Mouse (Mus musculus) brain, embryonic 18.5 days (tissue): ENCODE data around the gene Magi1.

Source experiments
- DNase-seq: peaks from one replicate; pipeline ENCODE4 v3.0.0-alpha.2; 2012; ENCODE audit warnings: low read depth, low spot score

Gene Magi1

DNA sequence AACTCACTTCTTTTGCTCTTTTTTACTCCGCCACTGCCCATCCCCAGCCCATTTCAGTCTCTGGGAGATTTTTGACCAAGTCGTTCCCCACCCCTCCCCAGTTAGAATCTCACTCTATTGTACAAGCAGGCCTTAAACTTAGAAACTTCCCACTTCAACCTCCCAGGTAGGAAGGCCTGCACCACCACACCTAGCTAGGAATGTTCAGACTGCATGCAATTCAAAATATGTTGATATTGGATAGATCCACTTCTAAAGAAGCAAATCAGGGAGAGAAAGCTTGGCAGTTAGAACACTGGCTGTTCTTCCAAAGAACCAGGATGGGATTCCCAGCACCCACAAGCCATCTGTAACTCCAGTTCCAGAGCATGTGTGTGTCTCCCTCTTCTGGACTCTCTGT is 81.8 kb downstream of the Magi1 start:
- DNase-seq, result no peak

DNA sequence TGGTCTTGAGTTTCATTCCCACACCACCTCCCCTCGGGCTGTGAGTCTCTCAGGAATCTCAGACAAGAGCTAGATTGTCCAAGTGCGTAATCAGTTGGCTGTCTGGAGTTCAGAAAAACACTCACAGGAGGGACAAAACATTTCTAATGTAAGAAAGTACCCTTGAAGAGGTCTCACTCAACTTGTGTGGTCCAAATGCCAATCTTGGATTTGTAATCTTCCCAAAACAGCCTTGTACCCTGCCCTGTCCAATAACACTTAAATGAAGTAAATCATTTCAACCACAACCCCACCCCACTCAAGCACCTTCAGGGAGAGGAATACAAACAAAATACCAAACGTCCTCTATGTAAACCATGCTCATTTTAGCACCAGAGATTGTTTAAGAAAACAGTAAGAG is 82.8 kb downstream of the Magi1 start:
- no peak for DNase-seq

DNA sequence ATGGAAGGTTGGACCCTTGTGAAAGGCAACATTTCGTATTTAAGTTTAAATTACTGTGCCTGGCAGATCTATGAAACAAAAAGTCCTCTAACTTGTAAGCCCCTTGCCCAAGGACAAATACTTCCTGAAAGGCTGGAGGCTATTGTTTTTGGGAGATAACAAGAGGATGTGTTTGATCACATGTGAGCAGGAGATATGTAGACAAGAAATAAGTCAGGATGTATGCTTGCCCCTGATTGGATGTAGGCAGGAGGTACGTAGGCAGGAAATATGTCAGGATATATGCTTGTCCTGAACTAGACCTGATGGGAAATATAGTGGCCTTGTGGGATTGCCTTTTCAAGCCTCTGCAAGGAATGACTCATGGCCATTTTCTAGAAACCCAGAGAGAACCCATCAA is 84.0 kb downstream of the Magi1 start:
- DNase-seq, result no peak

- DNase-seq, result no peak
These were observed 85.9 kb downstream of the Magi1 start for GRCm38 (mm10) chr6:94197831-94198230.

DNA sequence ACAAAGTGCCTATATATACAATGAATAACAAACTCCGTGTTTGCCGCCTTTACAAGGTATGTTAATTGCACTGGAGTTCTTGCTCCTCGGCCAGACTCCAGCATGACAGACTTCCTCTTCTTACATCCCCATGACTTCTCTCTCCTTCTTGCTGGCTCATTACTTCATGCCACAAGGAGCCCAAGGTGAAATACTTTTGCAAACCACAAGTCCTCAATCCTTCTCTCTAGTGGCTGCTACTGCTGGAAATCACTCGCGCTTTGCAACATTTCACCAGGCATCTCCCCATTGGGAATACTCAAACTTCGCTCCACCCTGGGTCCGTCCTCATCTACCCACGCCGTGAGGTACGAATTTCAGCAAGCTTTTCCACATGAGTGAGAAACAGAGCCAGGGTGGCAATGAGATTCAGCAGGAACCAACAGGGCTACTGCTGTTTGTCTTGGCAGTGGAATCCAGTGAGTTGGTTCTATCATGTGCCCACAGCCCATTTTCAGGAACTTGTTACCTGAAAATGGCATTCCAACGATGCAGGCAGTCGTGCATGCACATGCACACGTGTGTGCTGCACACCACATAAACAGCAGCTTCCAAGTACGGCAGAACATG is 88.3 kb downstream of the Magi1 start:
- no peak for DNase-seq

GRCm38 (mm10) chr6:94190830-94191229 is 92.9 kb downstream of the Magi1 start:
- DNase-seq, result no peak

DNA sequence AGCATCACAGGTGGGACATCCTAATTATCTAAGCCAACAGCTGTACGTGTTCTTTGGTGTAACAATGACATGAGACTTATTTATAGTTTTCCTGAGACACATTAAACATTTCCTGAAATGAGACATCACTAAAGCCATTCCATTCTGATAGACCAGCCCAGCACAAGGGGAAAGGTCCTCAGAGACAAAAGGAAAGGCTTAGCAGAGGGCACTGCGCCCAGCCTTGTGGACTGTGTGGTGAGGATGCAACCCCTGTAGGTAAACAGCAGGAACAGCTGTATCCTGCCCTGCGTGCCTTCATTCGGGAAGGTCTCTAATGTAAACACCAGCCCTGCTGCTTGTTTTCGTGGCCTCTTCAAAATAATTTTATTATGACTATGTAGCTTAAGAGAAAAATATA is 94.3 kb downstream of the Magi1 start:
- no peak for DNase-seq

GRCm38 (mm10) chr6:94186628-94187319 is 96.9 kb downstream of the Magi1 start:
- no peak for DNase-seq

- DNase-seq, result no peak
These were observed 99.4 kb downstream of the Magi1 start for GRCm38 (mm10) chr6:94184268-94184667.

- DNase-seq, result no peak
These were observed 100.3 kb downstream of the Magi1 start for GRCm38 (mm10) chr6:94183354-94183851.

DNA sequence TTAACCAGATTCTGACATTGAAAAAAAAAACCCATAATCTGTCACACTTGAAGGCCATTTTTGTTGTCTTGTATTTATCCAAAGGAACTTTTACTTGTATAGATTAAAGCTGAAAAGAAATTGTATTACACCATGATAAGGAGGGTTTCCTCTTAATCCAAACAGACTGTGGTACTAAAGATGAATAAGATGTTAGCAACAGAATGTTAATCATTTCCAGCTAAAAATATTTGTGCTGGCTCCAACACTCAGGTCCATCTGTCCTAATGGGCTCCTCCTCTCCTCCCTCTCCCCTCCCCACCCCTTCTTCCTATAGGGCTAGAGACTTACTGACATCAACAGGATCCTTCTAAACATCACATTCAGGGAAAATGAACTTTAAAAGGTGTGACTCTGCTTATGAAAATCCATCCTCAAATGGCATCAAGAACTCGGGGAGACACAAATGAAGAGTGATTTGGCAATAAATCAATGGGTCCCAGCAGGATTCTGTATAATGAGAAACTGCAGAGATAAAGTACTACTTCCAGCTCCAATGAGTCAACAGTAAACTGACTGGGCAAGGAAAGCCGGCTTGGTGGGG is 102.0 kb downstream of the Magi1 start:
- no peak for DNase-seq

DNA sequence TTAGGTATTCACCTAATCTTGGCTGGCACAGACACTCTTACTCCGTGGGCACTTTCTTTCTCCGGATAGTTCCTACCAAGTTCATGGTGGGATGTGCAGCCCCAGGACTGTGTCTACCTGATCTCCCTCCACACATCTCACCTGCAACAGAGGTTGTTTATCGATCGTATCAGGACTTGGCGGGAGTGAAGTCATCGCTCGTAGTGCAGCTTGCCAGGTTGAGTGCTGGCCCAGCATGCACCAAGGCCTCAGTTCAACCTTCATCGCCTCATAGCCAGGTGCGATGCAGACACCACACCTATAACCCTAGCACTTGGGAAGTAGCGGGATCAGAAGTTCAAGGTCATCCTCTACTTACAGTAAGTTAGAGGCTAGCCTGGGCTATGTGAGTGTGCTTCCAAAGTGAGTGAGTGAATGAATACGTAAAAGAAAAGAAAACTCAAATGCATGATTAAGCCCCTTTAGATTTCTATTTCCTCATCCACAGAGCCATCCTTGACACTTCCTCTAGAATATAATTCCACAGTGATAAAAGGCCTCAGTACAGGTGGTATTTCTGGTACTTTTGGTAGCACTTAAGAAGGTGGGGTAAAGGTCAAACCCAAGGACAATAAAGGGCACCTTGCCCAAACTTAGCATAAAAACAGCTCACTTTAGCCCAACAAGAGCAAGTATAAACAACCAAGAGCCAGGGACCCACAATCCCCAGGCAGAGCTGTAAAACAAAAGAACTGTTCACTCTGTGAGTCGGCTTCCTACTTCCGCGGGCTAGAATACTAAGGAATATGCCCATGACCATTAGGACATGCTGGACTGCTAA is 103.2 kb downstream of the Magi1 start:
- no peak for DNase-seq

DNA sequence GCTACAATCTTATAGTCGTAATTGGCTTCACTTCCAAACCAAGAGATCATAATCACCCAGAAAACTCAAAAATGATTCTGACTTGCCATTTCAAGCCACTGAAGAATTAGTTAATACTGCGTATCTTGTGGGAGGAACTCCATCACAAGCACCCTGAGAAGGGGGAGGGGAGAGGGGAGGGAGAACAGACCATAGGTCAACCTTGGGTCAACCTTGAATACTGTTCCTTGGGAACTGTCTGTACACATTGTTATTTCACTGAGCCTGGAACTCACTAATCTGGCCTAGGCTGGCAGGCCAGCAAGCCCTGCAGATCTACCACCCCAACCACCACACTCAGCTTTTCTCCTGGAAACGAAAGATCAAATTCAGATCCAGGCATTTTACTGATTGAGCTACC is 106.2 kb downstream of the Magi1 start:
- DNase-seq, result no peak

DNA sequence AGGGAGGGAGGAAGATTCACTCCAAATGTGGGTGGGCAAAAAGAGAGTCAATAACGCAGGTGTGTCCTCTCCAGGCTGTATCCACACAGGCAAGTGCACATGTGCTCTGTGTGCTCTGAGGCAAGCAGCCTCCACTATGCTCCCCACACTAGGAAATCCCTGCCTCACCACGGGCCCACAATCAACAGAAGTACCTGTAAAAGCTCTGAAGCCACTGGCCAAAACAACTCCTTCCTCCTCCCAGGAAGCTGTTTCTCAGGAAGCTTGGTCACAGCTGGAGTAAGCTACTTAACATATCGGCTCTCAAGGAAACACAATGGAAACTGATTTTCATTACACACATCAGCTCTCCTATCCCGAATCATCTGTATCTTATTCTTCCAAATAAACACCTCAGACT is 107.0 kb downstream of the Magi1 start:
- DNase-seq, result no peak

GRCm38 (mm10) chr6:94171250-94171649 is 112.5 kb downstream of the Magi1 start:
- no peak for DNase-seq

DNA sequence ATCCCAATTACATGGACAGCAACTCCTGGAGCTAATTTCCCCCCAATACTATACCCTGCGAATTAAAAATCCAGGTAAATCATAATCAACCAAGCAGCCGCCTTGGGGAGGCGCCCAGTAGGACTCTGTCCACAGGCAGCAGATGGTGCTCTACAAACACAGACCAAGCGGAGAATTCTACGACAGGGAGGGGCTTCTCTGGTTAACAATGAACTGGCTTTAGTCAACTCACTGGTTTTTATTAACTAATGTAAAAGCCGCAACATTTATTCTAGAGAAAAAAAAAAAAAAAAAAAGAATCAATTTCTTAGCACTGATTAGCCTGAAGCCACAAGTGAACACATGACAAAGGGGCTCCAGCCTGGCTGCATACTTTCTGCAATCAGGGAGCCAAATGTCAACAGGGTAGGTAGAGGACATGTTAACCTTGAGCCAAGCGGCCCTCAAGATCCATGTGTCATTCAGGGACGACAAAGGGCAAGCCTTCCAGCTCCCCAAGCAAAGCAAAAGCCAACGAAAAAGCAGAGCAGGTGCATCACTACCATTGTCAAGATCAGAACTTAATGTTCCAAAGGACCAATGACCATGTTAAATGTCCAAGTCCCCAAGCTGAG is 114.0 kb downstream of the Magi1 start:
- DNase-seq, result no peak

DNA sequence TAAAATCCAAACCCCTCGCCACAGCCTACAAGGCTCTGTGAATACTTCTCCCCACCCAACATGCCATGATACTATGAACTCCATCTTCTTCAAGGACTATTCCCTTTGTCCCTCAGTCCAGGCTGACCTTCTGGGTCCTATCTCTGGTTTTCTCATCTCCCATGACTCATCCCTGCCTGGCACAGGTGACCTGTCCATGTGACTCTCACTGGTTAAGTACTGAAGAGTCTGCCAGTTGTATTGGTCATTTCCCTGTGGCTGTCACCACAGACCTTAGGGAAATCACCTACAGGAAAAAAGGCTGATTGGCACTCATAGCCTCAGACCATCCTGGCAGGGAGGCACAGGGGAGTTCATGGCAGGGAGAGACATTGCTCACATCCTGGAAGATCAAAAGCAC is 117.8 kb downstream of the Magi1 start:
- DNase-seq, result no peak

DNA sequence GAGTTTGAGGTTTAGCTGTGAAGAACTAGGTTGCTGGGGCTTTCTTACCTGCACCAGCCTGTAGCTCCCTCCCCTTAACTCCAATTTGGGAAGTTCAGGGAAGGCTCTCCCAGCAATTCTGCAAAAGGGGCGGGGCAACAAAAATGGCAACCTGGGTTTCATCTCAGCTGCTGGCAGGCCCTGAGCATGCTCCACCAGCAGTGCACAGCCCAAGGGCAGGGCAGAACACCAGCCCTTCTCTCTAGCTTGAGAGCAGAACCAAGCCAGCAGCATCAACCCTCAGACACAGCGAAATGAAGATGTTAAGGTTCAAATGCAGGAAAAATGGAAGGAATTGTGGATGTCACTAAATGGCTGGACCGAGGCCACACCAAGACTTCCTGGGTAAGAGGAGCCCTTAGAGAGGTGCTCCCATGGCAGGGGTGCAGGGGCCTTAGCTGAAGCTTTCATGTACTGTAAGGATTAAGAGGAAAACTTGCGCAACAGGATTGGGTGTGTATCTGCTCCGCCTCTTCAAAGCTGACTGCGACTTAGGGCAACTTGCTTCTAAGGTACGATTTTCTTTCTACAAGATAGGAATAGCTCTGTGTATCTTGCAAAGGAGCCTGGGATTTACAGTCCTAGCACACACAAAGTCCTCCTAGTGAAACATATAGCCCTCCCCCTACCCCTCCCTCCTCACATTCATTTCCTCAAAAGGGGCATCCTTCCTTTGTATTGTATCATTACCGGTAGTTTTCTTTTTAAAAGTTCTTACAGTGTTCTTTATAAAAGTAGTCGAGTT is 118.8 kb downstream of the Magi1 start:
- no peak for DNase-seq

DNA sequence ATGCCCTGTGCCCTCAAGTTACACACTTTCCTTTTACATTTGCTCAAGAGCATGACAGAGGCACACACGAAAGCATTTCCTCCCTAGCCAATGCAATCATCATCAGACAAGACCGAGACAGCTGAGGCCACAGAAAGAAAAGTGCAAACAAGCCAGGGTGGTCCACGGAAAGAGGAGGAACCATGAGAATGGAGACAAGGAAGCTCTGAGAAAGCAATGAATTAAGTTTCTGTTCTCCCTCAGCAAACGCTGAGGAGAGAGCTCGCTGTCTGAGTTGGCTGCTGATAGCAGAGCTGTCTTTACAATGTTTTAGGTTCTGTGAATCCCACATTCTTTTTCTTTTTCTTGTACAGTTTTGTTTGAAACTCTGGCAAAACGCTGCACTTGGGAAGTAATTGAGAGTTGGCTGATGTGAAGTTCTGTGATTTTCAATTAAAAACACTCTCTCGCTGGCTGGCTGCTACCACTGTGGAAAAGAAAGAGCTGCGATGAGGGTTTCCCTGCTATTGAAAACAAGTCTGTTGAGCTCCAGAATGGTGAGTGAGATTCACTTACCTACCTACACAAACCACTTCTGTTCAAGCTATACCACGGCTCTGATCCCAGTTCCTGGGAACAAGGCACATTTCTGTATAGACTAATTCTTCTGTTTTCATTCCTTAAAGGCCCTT is 120.3 kb downstream of the Magi1 start:
- DNase-seq, result peak; percentile 18

DNA sequence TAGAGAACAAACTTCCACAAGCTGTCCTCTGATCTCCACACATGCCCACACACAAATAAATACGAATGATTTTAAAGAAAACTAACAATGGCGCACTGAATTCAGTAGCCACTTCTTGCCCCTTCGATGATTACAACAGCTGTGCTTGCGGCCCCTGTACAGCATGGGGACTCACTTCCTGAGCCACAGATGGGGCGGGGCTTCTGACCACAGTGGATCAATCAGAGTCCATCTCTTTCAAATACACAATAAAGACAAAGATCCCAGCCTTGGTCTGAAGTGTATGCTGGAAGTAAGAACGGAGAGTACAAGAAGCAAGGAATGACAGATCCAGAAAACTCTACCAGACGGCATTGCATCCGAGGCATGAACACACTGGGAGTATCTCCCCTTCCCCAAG is 120.8 kb downstream of the Magi1 start:
- no peak for DNase-seq
